Mouse (Mus musculus): ENCODE data around the gene Tspan15.

- TF ChIP-seq CTCF (IDR thresholded peaks at IDR 0.05; ENCODE audit: borderline replicate concordance, insufficient read depth, low read depth, low read length) (no peak), POLR2A (IDR thresholded peaks at IDR 0.05; ENCODE audit: borderline replicate concordance, insufficient read depth, low read length) (no peak)
Observed at GRCm38 (mm10) chr10:62211310-62211709, 19.7 kb downstream of the Tspan15 start.
